Mouse (Mus musculus): ENCODE data around the gene Pbld1. TPM values are rescaled to one million over a fixed set of nuclear protein-coding genes. Genes with fewer than 3 reads are reported as not detected.
"Not testable (repeated sequence)": the region's sequence is repeated elsewhere in the genome, so short reads cannot be mapped to it uniquely, and the experiment has no call there.

Pbld1 gene
- total RNA-seq, 2 experiments from 2014 or later = 0.56 to 0.75 TPM

- DNase-seq = no peak
Observed at GRCm38 (mm10) chr10:63039867-63040628, 19.9 kb upstream of the Pbld1 start.

- no peak for DNase-seq
Observed at GRCm38 (mm10) chr10:63043154-63043553, 16.8 kb upstream of the Pbld1 start.

GRCm38 (mm10) chr10:63047751-63048150, 12.2 kb upstream of the Pbld1 start:
- no peak for DNase-seq

- no peak for DNase-seq
Observed at GRCm38 (mm10) chr10:63049106-63049505, 10.9 kb upstream of the Pbld1 start.

GRCm38 (mm10) chr10:63051267-63051666, 8.7 kb upstream of the Pbld1 start:
- DNase-seq = no peak

GRCm38 (mm10) chr10:63052011-63052410, 8.0 kb upstream of the Pbld1 start:
- no peak for DNase-seq

GRCm38 (mm10) chr10:63053007-63053406, 7.0 kb upstream of the Pbld1 start:
- DNase-seq = no peak

GRCm38 (mm10) chr10:63054071-63054470, 5.9 kb upstream of the Pbld1 start:
- DNase-seq = not testable (repeated sequence)

GRCm38 (mm10) chr10:63054586-63054985, 5.4 kb upstream of the Pbld1 start:
- DNase-seq = no peak

- no peak for DNase-seq
Observed at GRCm38 (mm10) chr10:63056966-63057750, 2.8 kb upstream of the Pbld1 start.

- DNase-seq = no peak
Observed at GRCm38 (mm10) chr10:63060406-63060805, 444 bp downstream of the Pbld1 start.

GRCm38 (mm10) chr10:63061266-63061665, 1.3 kb downstream of the Pbld1 start:
- DNase-seq = no peak

- no peak for DNase-seq
Observed at GRCm38 (mm10) chr10:63062696-63063095, 2.7 kb downstream of the Pbld1 start.

GRCm38 (mm10) chr10:63063365-63063764, 3.4 kb downstream of the Pbld1 start:
- no peak for DNase-seq

- DNase-seq = no peak
Observed at GRCm38 (mm10) chr10:63064516-63064915, 4.6 kb downstream of the Pbld1 start.

- no peak for DNase-seq
Observed at GRCm38 (mm10) chr10:63065561-63065960, 5.6 kb downstream of the Pbld1 start.

- peak; percentile 70 for DNase-seq
Observed at GRCm38 (mm10) chr10:63065988-63066387, 6.0 kb downstream of the Pbld1 start.

GRCm38 (mm10) chr10:63086304-63086703, 26.3 kb downstream of the Pbld1 start:
- DNase-seq = no peak

- DNase-seq = no peak
Observed at GRCm38 (mm10) chr10:63089103-63089757, 29.3 kb downstream of the Pbld1 start.

- no peak for DNase-seq
Observed at GRCm38 (mm10) chr10:63089758-63090571, 30.0 kb downstream of the Pbld1 start.

- no peak for DNase-seq
Observed at GRCm38 (mm10) chr10:63091915-63092314, 32.0 kb downstream of the Pbld1 start.

All from gastrocnemius, postnatal 10 days (tissue).